Mouse (Mus musculus): Measurements from ENCODE around the gene Srp14.

GRCm38 (mm10) chr2:118429297-118429696, 50.2 kb downstream of the Srp14 start:
- TF ChIP-seq CTCF (IDR thresholded peaks at IDR 0.05) (no peak), EP300 (IDR thresholded peaks at IDR 0.05; ENCODE audit: insufficient read depth, low read depth, low read length) (no peak)
